Mouse (Mus musculus) bone marrow macrophage, adult 2 months (primary cell): ENCODE data around the gene Fhit.

Source experiments
- CTCF ChIP-seq: IDR thresholded peaks from 2 replicates; pipeline ENCODE4 v1.5.1; 2012; ENCODE audit warnings: low read depth, mild to moderate bottlenecking, low read length, moderate library complexity
- POLR2A ChIP-seq: IDR thresholded peaks from 2 replicates; pipeline ENCODE4 v1.6.1; 2012; ENCODE audit warnings: mild to moderate bottlenecking, low read depth, low read length, borderline replicate concordance

DNA sequence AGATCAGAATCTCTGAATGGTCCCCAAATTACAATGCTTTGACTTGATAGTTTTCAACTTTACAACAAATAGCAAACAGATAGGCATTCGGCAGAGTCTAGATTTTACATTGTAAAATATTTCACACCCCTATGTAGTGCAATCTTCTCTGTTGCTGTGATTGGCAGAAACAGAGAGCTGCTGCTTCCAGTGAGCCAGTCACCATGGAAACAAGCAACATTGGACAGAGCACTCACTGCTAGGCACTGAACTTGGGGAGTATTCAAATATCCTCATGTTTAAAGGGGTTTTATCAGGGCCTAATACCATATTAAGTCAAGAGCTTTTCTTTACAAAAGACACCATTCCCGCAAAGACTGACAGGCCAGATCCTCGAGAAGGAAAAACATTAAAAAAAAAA, 1187.4 kb downstream of the Fhit start:
- TF ChIP-seq POLR2A (no peak), CTCF (no peak)
